Mouse (Mus musculus): ENCODE measurements around the gene Ndufs3. TPM values are rescaled to one million over a fixed set of nuclear protein-coding genes. Genes with fewer than 3 reads are reported as not detected.
A peak's percentile ranks its signal among the peaks of the same experiment; 100 is the strongest.

Ndufs3 gene
- total and polyA plus RNA-seq, 3 experiments = 133 to 185 (median 182) TPM

DNA sequence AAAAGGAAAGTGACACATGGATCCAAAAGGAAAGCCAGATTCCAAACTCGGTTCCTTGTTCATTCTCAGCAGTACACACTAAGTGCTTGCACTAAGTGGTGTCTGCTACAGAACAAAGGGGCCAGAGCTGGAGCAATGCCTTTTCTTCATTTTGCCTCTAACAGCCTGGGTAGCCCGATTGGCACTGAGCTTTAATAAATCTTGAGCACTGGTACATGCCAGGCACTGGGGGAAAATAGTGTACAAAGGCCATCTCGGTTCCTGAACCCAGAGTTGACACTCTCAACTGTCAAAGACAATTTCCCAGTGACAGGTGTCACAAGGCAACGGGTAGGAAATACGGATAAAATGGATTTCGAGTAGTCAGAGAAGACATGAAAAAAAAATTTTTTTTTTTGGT, 58.5 kb downstream of the Ndufs3 start:
- no peak overlapping the region for H3K27ac ChIP-seq (ENCODE audit: insufficient read depth, low read depth)
- peaks cover 9 to 19% of the 10 kb centered on the region in 2 experiments for H3K36me3 ChIP-seq (replicated peaks in 1 of 2; ENCODE audit: control insufficient read depth in 1 of 2, insufficient read depth in 1 of 2, low read length in 1 of 2)
- DNase-seq (ENCODE audit: extremely low read depth) = peak; percentile 5
- peaks cover 5% of the 10 kb centered on the region for H3K9me3 ChIP-seq (replicated peaks; ENCODE audit: low read length)
- dilution Hi-C loops (cut with MboI; ENCODE audit: extremely low pct_ligation_motif_present, extremely low pct_unique_long_range_greater_than_20kb, low sequenced_read_pairs) (no loop called here), in situ Hi-C loops (cut with MboI; ENCODE audit: low pct_ligation_motif_present, low pct_unique_long_range_greater_than_20kb, low sequenced_read_pairs) (no loop called here)
- peaks cover 0 to 29% of the 10 kb centered on the region in 2 experiments; a peak in 2 of 4 replicates for H3K4me1 ChIP-seq (ENCODE audit: control insufficient read depth in 1 of 2, insufficient read depth in 2 of 2)
- no peak; the same call in 1 of the 2 replicates for TF ChIP-seq TBP (conservative IDR thresholded peaks at IDR 0.05; ENCODE audit: low read depth, low read length)
- TF ChIP-seq ZNF384 (IDR thresholded peaks at IDR 0.05; ENCODE audit: low read depth, low read length) = no peak
- no peak for TF ChIP-seq USF1 (IDR thresholded peaks at IDR 0.05; ENCODE audit: low read depth, low read length)
- TF ChIP-seq GABPA (IDR thresholded peaks at IDR 0.05; ENCODE audit: insufficient replicate concordance, low read depth, low read length) = no peak
- no peak for TF ChIP-seq KAT2A (IDR thresholded peaks at IDR 0.05; ENCODE audit: insufficient replicate concordance, low read length)
- no peak for TF ChIP-seq SMC3 (IDR thresholded peaks at IDR 0.05; ENCODE audit: low read depth, low read length)
- TF ChIP-seq MXI1 (IDR thresholded peaks at IDR 0.05; ENCODE audit: low read depth, low read length) = no peak
- no peak for TF ChIP-seq ELF1 (IDR thresholded peaks at IDR 0.05; ENCODE audit: low read depth, low read length)
- TF ChIP-seq POLR2A (IDR thresholded peaks at IDR 0.05; ENCODE audit: low read depth, low read length) = no peak
- TF ChIP-seq ZC3H11A (IDR thresholded peaks at IDR 0.05; ENCODE audit: low read depth, low read length) = no peak
- TF ChIP-seq MAFK (IDR thresholded peaks at IDR 0.05; ENCODE audit: insufficient replicate concordance, low read length) = no peak
- no peak for TF ChIP-seq NELFE (IDR thresholded peaks at IDR 0.05; ENCODE audit: low read depth, low read length)
- TF ChIP-seq EP300 (IDR thresholded peaks at IDR 0.05; ENCODE audit: low read length) = no peak
- TF ChIP-seq MEF2A (IDR thresholded peaks at IDR 0.05; ENCODE audit: borderline replicate concordance, low read depth, low read length) = no peak
- TF ChIP-seq ZKSCAN1 (IDR thresholded peaks at IDR 0.05; ENCODE audit: borderline replicate concordance, low read depth, low read length) = no peak
- TF ChIP-seq ETS1 (conservative IDR thresholded peaks at IDR 0.05; ENCODE audit: low read depth, low read length) = no peak
- no peak for TF ChIP-seq CTCF (conservative IDR thresholded peaks at IDR 0.05 in 1 of 2, IDR thresholded peaks at IDR 0.05 in 1 of 2; ENCODE audit: low read depth in 2 of 2, low read length in 2 of 2)
- peak overlapping the region; percentile 89 for H3K9ac ChIP-seq (ENCODE audit: insufficient read depth, low read depth)
- peak overlapping the region in 2 of 3 experiments; percentile 84 to 85 for H3K4me3 ChIP-seq (replicated peaks in 1 of 3; ENCODE audit: low read depth in 2 of 3, low read length in 2 of 3, poor library complexity in 1 of 3)
- no peaks in the 10 kb centered on the region for H3K27me3 ChIP-seq (replicated peaks)
- peak overlapping the region; percentile 80 for H3K4me2 ChIP-seq (ENCODE audit: insufficient read depth, low read depth, poor library complexity, severe bottlenecking)
- H3K79me2 ChIP-seq (replicated peaks; ENCODE audit: control insufficient read depth, extremely low read depth, insufficient read depth, poor library complexity, severe bottlenecking) = peaks cover 20% of the 10 kb centered on the region

DNA sequence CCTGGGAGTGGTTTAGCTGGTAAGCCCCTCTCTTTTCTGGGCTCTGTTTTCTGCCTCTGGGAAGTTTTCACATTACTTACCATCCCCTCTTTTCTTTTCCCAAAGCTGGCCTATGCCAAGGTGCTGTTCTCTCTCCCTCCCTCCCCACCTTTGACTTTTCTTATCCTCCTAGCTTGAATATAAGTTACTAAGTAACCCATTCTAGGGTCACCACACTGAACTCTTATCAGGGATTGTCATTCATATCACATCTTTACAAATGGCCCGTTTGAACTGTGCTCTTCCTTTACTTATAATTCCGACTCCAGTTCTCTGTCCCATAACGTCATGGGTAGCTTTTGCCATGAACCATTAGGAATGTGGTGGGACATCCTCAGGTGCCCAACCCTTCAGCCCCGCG, 59.4 kb downstream of the Ndufs3 start:
- peaks cover 0 to 25% of the 10 kb centered on the region in 2 experiments; a peak in 2 of 4 replicates for H3K4me1 ChIP-seq (ENCODE audit: control insufficient read depth in 1 of 2, insufficient read depth in 2 of 2)
- H3K4me2 ChIP-seq (ENCODE audit: insufficient read depth, low read depth, poor library complexity, severe bottlenecking) = no peak overlapping the region
- peaks cover 11% of the 10 kb centered on the region for H3K9me3 ChIP-seq (replicated peaks; ENCODE audit: low read length)
- in situ Hi-C loops (cut with MboI; ENCODE audit: low pct_ligation_motif_present, low pct_unique_long_range_greater_than_20kb, low sequenced_read_pairs) (no loop called here), dilution Hi-C loops (cut with MboI; ENCODE audit: extremely low pct_ligation_motif_present, extremely low pct_unique_long_range_greater_than_20kb, low sequenced_read_pairs) (no loop called here)
- no peak overlapping the region for H3K27ac ChIP-seq (ENCODE audit: insufficient read depth, low read depth)
- H3K4me3 ChIP-seq (replicated peaks in 1 of 3; ENCODE audit: low read depth in 2 of 3, low read length in 2 of 3, poor library complexity in 1 of 3) = no peak overlapping the region
- peaks cover 20% of the 10 kb centered on the region for H3K79me2 ChIP-seq (replicated peaks; ENCODE audit: control insufficient read depth, extremely low read depth, insufficient read depth, poor library complexity, severe bottlenecking)
- TF ChIP-seq ZC3H11A (IDR thresholded peaks at IDR 0.05; ENCODE audit: low read depth, low read length) (no peak), POLR2AphosphoS2 (IDR thresholded peaks at IDR 0.05; ENCODE audit: low read depth, low read length) (no peak), JUN (IDR thresholded peaks at IDR 0.05; ENCODE audit: insufficient read depth, low read depth, low read length) (no peak), ZMIZ1 (IDR thresholded peaks at IDR 0.05; ENCODE audit: low read depth, low read length) (no peak), SMC3 (IDR thresholded peaks at IDR 0.05; ENCODE audit: low read depth, low read length) (no peak), ELF1 (IDR thresholded peaks at IDR 0.05; ENCODE audit: low read depth, low read length) (no peak), RAD21 (IDR thresholded peaks at IDR 0.05; ENCODE audit: low read depth, low read length) (no peak), MYC (IDR thresholded peaks at IDR 0.05; ENCODE audit: low read depth, low read length) (no peak), CTCF (conservative IDR thresholded peaks at IDR 0.05 in 1 of 2, IDR thresholded peaks at IDR 0.05 in 1 of 2; ENCODE audit: low read depth in 2 of 2, low read length in 2 of 2) (no peak), ETS1 (conservative IDR thresholded peaks at IDR 0.05; ENCODE audit: low read depth, low read length) (no peak), EP300 (IDR thresholded peaks at IDR 0.05; ENCODE audit: low read length) (no peak)
- H3K27me3 ChIP-seq (replicated peaks) = no peaks in the 10 kb centered on the region
- no peak overlapping the region for H3K9ac ChIP-seq (ENCODE audit: insufficient read depth, low read depth)
- peaks cover under 1 to 9% of the 10 kb centered on the region in 2 experiments for H3K36me3 ChIP-seq (replicated peaks in 1 of 2; ENCODE audit: control insufficient read depth in 1 of 2, insufficient read depth in 1 of 2, low read length in 1 of 2)
- no peak for DNase-seq (ENCODE audit: extremely low read depth)
